Mouse (Mus musculus) layer of hippocampus, postnatal 10 days (tissue): Measurements from ENCODE around the gene Prr3. TPM values are rescaled to one million over a fixed set of nuclear protein-coding genes. Genes with fewer than 3 reads are reported as not detected.
"Not testable (repeated sequence)": the region's sequence is repeated elsewhere in the genome, so short reads cannot be mapped to it uniquely, and the experiment has no call there.

ENCODE experiments used
- DNase-seq, 2 experiments: peaks; one replicate each; pipeline ENCODE4 v3.0.0; 2021; ENCODE audit warnings: low spot score in 2 of 2
- microRNA-seq, 2 experiments: library from miRNA; unstranded; fragments of <30 nt; microRNA quantifications; one replicate each; pipeline ENCODE4 v1.2.0; 2021
- total RNA-seq, 2 experiments: library from RNA; stranded (reverse); gene quantifications; 2 replicates each; pipeline ENCODE4 v1.2.3; 2021

Gene Prr3
- total RNA-seq, 2 experiments from 2014 or later = 72.1 to 79.2 TPM

- DNase-seq = no peak
Measured at GRCm38 (mm10) chr17:35939108-35939507, 40.9 kb downstream of the Prr3 start.

DNA sequence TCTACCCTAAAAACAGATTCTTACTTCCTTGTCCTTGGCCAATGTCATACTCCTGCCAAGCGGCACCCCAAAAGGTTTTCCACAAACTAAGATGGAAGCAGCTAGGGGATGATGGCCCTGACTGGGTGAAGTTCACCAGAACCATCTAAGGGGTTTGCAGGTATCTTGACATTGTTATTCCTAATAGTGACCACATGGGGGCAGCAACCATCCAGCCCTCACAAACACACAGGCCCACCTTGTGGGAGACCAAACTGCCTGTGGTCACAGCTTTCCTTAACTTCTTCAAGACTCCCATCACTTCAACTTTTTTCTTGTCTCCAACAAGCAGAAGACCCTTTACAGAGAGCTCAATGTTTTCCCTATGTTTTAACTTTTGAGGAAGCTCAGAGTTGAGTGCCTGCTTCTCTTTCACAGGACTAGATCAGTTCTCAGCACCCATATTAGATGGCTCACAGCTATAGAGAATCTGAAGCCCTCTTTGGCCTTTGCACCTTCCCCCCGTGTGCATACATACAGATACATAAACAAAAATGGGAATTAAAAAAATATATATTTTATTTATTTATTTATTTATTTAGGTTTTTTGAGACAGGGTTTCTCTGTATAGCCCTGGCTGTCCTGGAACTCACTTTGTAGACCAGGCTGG is 42.2 kb downstream of the Prr3 start:
- DNase-seq = peak; percentile 42 to 60

DNA sequence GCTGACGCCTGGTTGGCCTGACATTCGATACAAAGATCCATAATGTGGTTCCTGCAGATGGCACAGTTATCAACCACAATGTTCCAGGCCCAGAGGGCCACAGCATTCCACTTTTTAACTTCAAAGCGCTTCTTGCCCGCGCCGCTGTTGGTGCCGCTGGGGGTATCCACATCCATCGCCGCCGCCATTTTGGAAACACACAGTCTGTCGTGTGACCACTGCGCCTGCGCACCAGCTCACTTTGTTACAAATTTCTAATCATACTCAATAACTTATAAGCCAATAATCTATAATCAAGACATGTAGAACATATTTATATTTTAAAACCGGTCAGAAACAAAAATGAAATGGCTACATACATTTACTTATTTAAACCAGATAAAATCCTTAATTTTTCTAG is 44.3 kb downstream of the Prr3 start:
- not testable (repeated sequence) for DNase-seq

DNA sequence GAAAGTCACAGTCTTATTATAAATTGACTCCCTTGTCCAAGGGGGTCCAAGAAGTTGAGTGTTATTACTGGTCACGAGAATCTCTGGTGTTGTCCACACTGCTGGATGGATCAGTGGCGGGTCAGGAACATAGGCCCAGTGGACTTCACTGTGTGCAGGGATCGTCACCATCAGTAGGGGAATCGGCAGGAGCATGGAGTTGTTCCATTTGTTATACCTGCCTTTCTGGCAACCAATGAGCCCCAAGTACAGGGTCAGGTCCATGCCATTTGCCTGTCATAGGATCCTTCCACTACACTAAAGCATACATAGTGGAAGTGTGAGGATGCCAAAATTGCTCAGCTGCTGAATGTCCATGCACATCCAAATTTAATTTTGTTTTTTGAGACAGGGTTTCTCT is 47.4 kb downstream of the Prr3 start:
- DNase-seq = no peak

GRCm38 (mm10) chr17:35930627-35931026 is 49.4 kb downstream of the Prr3 start:
- DNase-seq = no peak

GRCm38 (mm10) chr17:35929534-35929933 is 50.5 kb downstream of the Prr3 start:
- no peak for DNase-seq

- no peak for DNase-seq
Measured at GRCm38 (mm10) chr17:35927471-35927870, 52.6 kb downstream of the Prr3 start.

DNA sequence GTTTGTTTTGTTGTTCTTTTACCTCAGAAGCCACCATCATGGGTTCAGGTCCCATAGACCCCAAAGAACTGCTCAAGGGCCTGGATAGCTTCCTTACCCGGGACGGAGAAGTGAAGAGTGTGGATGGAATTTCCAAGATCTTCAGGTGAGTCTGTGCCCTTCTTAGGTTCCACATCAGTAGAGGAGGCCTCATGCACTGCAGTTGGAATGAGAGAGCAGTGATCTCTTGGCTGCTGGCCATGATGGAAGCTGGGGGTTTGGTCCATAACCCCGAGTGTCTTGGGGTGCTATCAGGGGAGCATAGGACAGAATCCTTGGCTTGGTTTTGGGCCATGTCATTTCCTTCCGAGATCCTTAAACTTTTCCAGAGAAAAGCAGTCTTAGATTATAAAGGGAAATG is 56.8 kb downstream of the Prr3 start:
- no peak for DNase-seq

DNA sequence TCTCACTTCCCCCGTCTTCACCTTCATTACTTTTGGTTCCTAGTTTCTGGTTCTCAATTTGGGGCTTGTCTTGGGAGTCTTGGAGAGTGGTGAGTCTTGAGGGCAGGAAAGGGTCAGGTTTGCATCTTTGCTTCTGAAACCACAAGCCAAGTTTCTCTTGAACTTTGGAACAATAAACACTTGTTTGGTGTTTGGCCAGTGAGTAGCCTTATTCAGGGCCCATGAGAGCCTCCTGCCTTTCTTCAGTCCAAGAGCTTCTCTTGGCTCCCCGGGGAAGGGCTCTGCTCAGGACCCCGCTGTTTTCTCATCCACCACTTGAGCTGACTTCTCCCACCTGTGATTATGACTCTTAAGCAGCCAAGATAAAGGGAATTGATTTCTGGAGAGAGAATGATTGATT is 57.5 kb downstream of the Prr3 start:
- no peak for DNase-seq

Small RNA genes lying within 50 kb of the gene (microRNA-seq; reads per million reads assigned to microRNA genes)
- 410 to 633 reads per million in 2 experiments for gene Mir877

Other genes starting within 250 kb of the Prr3 start
- gene Ier3, start 158.6 kb downstream of the Prr3 start, total RNA-seq = 1 to 10 TPM; 4.3 to 4.6 TPM
- 100 to 1,000 TPM; 163 to 172 TPM for gene Flot1, start 157.0 kb downstream of the Prr3 start, total RNA-seq
- gene Tubb5, start 141.9 kb downstream of the Prr3 start, total RNA-seq = 1,000 to 10,000 TPM; 1,119 to 1,208 TPM
- gene Mdc1, start 138.7 kb downstream of the Prr3 start, total RNA-seq = 10 to 100 TPM; 15.8 to 16.2 TPM
- 1 to 10 TPM; 5.2 to 5.7 TPM for gene Nrm, start 118.9 kb downstream of the Prr3 start, total RNA-seq
- 10 to 100 TPM; 15.6 to 16.3 TPM for gene Ppp1r18, start 114.6 kb downstream of the Prr3 start, total RNA-seq
- gene Dhx16, start 100.4 kb downstream of the Prr3 start, total RNA-seq = 10 to 100 TPM; 26.1 to 36.5 TPM
- 10 to 100 TPM; 69.4 to 77.2 TPM for gene 2310061I04Rik, start 82.8 kb downstream of the Prr3 start, total RNA-seq
- gene Atat1, start 70.2 kb downstream of the Prr3 start, total RNA-seq = 100 to 1,000 TPM; 132 to 133 TPM
- gene Mrps18b, start 63.8 kb downstream of the Prr3 start, total RNA-seq = 10 to 100 TPM; 49.1 to 50.2 TPM
- gene Ppp1r10, start 63.8 kb downstream of the Prr3 start, total RNA-seq = 10 to 100 TPM; 66.2 to 67.3 TPM
- gene Abcf1, start 10.5 kb downstream of the Prr3 start, total RNA-seq = 10 to 100 TPM; 86.2 to 86.6 TPM
- 100 to 1,000 TPM; 123 to 128 TPM for gene Gnl1, start 385 bp downstream of the Prr3 start, total RNA-seq
- gene H2-T24, start 40.3 kb upstream of the Prr3 start, total RNA-seq = under 1 TPM; 0.54 to 0.80 TPM
- 1 to 10 TPM; 2.4 to 2.9 TPM for gene H2-T23, start 52.6 kb upstream of the Prr3 start, total RNA-seq
- gene H2-T22, start 62.5 kb upstream of the Prr3 start, total RNA-seq = 1 to 10 TPM; 8.2 to 9.0 TPM
- gene Gm6034, start 62.7 kb upstream of the Prr3 start, total RNA-seq = not detected
- gene Gm11127, start 78.1 kb upstream of the Prr3 start, total RNA-seq = under 1 TPM; 0.30 to 0.65 TPM
- not detected for gene Gm19684, start 141.4 kb upstream of the Prr3 start, total RNA-seq
- not detected for gene Gm7030, start 149.2 kb upstream of the Prr3 start, total RNA-seq
- gene Gm8909, start 188.3 kb upstream of the Prr3 start, total RNA-seq = not detected
- not detected for gene H2-T3, start 210.1 kb upstream of the Prr3 start, total RNA-seq